ENCODE assay signal across 15 mouse cellular contexts in the genomic region with DNA sequence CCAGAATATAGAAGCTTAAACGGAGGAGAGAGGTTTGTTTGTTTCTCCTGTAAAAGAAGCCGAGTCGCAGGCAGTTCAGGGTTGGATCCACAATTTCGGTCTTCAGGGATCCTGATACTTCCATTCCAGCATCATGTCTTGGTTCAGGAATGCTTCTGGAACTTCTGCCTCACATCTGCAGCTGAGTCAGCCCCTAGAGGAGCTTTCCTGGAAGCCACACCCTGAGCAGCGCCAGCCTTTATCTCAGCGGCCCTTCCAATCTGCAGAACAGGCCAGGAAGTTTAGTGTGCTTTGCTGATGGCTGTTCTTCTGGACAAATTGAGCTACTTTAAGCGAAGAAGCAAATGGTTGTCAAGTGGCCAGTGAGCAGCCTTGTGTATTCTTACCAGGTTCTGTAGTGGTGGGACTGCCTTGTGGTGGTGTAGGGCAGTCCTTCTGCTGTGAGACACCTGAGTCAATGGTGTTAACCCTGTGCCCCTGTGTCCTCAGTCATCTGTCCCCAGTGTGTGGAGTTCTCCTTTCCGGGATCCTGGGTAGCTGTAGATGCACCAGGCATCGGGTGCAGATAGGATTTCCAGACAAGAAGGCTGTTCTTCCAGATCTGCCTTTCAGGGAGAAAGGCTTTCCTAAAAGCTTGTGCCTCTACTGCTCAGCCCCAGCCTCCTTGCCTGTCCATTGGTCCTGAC.
A peak's percentile ranks its signal among the peaks of the same experiment; 100 is the strongest.
DNase-seq lines count a peak whose midpoint lies in the region; ATAC-seq and TF ChIP-seq lines count a peak whose summit lies in the region.
"Had no signal": no experiment of that assay in that cellular context is flagged by ENCODE, and none has a peak within 500 bp of the region (broad histone marks: within the 10 kb centered on the region; RNA-seq: fewer than 3 reads in every experiment).

No protein-coding gene starts in this region.

- no peak overlapping the region for H3K27ac ChIP-seq in liver, postnatal 0 days (ENCODE audit: low read depth)
- H3K27ac ChIP-seq: stomach, embryonic 15.5 days had no signal

- ATAC-seq in liver, postnatal 0 days: no peak
- ATAC-seq in erythroid progenitor cell, adult 5-6 weeks (replicated peaks; ENCODE audit: low FRiP score, poor library complexity, severe bottlenecking): no peak

- DNase-seq in liver: peak; percentile 81
- DNase-seq in liver, postnatal 0 days: no peak
- DNase-seq in gastrocnemius, postnatal 14 days: peak; percentile 61
- DNase-seq in heart, postnatal 25 days (ENCODE audit: low spot score): peak; percentile 47
- peak; percentile 80 for DNase-seq in skeletal muscle tissue, adult 2 months (ENCODE audit: low read depth, low spot score)
- DNase-seq in kidney, adult 11 months: no peak
- DNase-seq in urinary bladder, postnatal 36 days (ENCODE audit: low spot score in 2 of 2): no peak
- DNase-seq: cerebellum, adult 8-10 months; kidney, adult 18-20 months; kidney, postnatal 4 days; lung, adult 2 months; thymus, postnatal 14 days had no signal

- H3K36me3 ChIP-seq in liver, postnatal 0 days (replicated peaks; ENCODE audit: insufficient read depth, low read length): no peaks in the 10 kb centered on the region
- H3K36me3 ChIP-seq: stomach, embryonic 15.5 days had no signal

- H3K4me3 ChIP-seq in liver, postnatal 0 days (ENCODE audit: low read depth, low read length): no peak overlapping the region
- H3K4me3 ChIP-seq: myocyte; stomach, embryonic 15.5 days had no signal

- H3K9me3 ChIP-seq in liver, postnatal 0 days (ENCODE audit: low read length): no peaks in the 10 kb centered on the region
- H3K9me3 ChIP-seq: stomach, embryonic 15.5 days had no signal

- TF ChIP-seq CTCF in liver, postnatal 0 days (IDR thresholded peaks at IDR 0.05; ENCODE audit: low read depth): no peak

- intact Hi-C loops in gastrocnemius, postnatal 14 days (cut with DNase I; ENCODE audit: low total_unique reads): no loop called here
- intact Hi-C loops in heart, postnatal 25 days (cut with DNase I): loop anchor here (5.0 kb wide), 1 partner anchor 579 kb away; no protein-coding TSS in a partner anchor

- H3K9ac ChIP-seq in liver, postnatal 0 days (replicated peaks): no peak overlapping the region
- H3K9ac ChIP-seq: stomach, embryonic 15.5 days had no signal

- no peak overlapping the region for H3K4me2 ChIP-seq in liver, postnatal 0 days (ENCODE audit: low read depth, low read length)
- H3K4me2 ChIP-seq: stomach, embryonic 15.5 days had no signal

- 71% methylated on average over 9 of the region's 9 CpGs for WGBS in liver, postnatal 0 days (ENCODE audit: insufficient replicate concordance)

- no peaks in the 10 kb centered on the region; the same call in 1 of the 2 replicates for H3K4me1 ChIP-seq in liver, postnatal 0 days (ENCODE audit: insufficient read depth)
- H3K4me1 ChIP-seq: stomach, embryonic 15.5 days had no signal

- H3K27me3 ChIP-seq in liver, postnatal 0 days (ENCODE audit: insufficient read depth, low read length): no peaks in the 10 kb centered on the region
- H3K27me3 ChIP-seq: stomach, embryonic 15.5 days had no signal

- TF ChIP-seq EP300 in liver, postnatal 0 days (IDR thresholded peaks at IDR 0.05; ENCODE audit: low read depth): no peak

Comparison
In these comparisons a context has a peak if more than half of its experiments do, and no peak if none do; other contexts are left out.
1. DNase-seq: peak in liver (single experiment), gastrocnemius, postnatal 14 days (single experiment), heart, postnatal 25 days (single experiment) and skeletal muscle tissue, adult 2 months (single experiment); none in liver, postnatal 0 days (single experiment), kidney, adult 11 months (single experiment) and urinary bladder, postnatal 36 days (0 of 2).